Mouse (Mus musculus): ENCODE data around the gene Prrg2.
"Not testable (repeated sequence)": the region's sequence is repeated elsewhere in the genome, so short reads cannot be mapped to it uniquely, and the experiment has no call there.

Gene Prrg2

GRCm38 (mm10) chr7:45036702-45037101 is 25.8 kb downstream of the Prrg2 start:
- no peak for DNase-seq (ENCODE audit: low read depth, low spot score)

- DNase-seq (ENCODE audit: low read depth, low spot score), result no peak
Observed at GRCm38 (mm10) chr7:45035631-45036030, 26.8 kb downstream of the Prrg2 start.

DNA sequence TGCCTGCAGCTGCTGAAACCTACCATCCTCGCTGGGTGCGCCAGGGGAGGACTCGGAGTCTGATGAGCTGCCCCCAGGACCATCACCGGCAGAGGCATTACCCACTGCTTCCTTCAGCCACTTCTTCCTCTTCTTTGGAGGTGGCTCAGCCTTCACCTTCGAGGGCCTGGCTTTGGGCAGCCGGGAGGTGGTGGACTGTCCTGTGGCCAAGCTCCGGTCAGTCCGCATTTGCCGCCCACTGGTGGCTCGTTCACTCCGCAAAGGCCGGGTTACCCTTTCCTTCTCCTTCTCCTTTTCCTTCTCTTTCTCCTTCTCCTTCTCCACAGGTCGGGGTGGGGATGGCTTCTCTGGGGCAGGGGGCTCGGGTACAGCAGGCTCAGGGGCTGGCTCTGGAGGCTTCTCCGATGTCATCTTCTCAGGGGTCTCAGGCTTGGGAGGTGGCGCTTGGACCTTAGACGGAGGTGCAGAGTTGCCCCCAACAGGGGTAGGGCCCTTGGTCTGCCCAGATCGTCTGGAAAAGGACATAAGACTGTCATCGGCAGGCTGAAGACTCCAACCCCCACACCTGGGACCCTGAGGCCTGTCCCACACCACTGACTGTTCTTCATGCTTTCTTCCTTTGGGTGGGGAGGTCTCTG is 28.6 kb downstream of the Prrg2 start:
- DNase-seq (ENCODE audit: low read depth, low spot score), result no peak

DNA sequence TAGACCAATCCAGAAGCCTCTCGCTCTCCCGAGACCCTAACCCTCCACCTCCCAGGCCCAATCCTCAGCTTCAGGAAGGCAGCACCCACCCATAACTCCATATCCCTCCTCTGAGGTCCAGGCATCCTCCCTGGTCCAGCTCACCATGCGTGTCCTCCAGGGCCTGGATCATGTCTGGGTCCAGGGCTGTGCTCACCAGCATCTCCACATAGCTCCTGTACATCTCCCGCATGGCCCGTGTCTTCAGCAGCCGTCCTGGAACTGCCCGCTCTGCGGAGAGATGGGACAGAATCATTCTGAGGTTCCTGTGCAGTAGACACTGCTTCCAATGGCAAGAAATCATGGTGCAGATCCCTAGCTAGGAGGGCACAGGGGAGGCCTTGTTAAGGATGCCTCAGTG is 31.6 kb downstream of the Prrg2 start:
- no peak for DNase-seq (ENCODE audit: low read depth, low spot score)

DNA sequence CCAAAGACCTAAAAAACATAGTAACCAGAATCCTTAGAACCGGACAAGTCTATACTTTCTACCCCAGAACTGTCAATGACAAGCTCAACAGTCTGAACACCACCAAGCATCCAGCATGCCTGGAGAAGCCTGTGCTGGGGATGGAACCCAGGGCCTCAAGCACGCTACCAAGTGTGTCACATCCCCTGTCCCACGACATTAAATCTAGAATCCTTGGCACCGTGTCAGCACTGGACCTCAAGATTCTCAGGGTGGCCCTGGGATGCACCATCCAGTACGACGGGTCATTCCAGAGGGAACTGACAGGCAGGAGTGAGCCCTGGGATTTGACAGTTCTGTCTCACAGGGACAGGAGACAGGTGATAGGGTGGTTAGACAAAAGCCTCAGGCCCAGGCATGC is 32.5 kb downstream of the Prrg2 start:
- no peak for DNase-seq (ENCODE audit: low read depth, low spot score)

DNA sequence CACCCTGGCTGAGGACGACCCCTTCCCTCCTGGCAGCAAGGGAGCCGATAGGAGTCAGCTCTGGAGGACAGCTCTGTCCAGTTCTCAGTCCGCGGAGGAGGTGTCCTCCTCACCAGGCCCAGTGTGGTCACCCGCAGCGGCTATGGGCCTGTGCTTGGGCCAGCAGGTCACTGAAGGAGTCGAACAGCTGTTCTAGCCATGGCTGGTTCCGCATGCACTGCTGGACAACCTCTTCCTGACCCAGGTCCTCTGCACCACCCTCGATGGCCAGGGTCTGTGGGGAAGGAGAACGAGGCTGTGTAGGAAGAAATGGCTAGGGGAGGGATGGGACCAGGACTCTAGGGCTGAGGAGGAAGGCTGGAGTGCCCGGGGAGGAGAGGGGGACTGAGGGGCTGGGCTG is 34.1 kb downstream of the Prrg2 start:
- DNase-seq (ENCODE audit: low read depth, low spot score), result no peak

- no peak for DNase-seq (ENCODE audit: low read depth, low spot score)
Observed at GRCm38 (mm10) chr7:45027761-45028160, 34.7 kb downstream of the Prrg2 start.

- no peak for DNase-seq (ENCODE audit: low read depth, low spot score)
Observed at GRCm38 (mm10) chr7:45026256-45026655, 36.2 kb downstream of the Prrg2 start.

GRCm38 (mm10) chr7:45025601-45026220 is 36.8 kb downstream of the Prrg2 start:
- no peak for DNase-seq (ENCODE audit: low read depth, low spot score)

- DNase-seq (ENCODE audit: low read depth, low spot score), result no peak
Observed at GRCm38 (mm10) chr7:45024281-45025248, 37.9 kb downstream of the Prrg2 start.

GRCm38 (mm10) chr7:45023711-45024110 is 38.8 kb downstream of the Prrg2 start:
- DNase-seq (ENCODE audit: low read depth, low spot score), result not testable (repeated sequence)

- no peak for DNase-seq (ENCODE audit: low read depth, low spot score)
Observed at GRCm38 (mm10) chr7:45020225-45020624, 42.3 kb downstream of the Prrg2 start.

DNA sequence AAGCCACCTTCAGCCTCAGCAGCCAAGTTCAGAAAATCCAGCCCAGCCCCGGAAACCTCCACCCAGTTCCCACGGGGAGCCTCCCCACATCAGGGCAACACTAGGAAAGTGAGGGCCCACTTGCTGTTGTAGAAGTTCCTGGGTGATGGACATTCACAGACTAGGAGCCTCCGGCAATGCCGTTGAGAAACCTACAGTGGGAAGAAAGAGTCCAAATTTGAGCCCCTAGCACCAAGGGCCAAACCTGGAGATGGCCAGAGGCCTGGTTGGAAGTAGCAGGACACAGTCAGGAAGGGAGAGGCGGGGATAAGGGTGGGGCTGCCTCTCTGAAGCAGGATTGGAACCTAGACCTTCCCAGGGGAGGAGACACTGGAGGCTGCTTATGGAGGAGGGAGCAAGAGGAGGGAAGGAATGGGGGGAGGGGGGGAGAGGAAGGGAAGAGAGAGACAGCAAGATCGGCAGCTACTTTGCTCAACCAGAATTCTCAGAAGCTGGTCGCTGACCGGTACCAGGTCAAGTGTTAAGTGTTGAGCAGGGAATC is 43.4 kb downstream of the Prrg2 start:
- no peak for DNase-seq (ENCODE audit: low read depth, low spot score)

DNA sequence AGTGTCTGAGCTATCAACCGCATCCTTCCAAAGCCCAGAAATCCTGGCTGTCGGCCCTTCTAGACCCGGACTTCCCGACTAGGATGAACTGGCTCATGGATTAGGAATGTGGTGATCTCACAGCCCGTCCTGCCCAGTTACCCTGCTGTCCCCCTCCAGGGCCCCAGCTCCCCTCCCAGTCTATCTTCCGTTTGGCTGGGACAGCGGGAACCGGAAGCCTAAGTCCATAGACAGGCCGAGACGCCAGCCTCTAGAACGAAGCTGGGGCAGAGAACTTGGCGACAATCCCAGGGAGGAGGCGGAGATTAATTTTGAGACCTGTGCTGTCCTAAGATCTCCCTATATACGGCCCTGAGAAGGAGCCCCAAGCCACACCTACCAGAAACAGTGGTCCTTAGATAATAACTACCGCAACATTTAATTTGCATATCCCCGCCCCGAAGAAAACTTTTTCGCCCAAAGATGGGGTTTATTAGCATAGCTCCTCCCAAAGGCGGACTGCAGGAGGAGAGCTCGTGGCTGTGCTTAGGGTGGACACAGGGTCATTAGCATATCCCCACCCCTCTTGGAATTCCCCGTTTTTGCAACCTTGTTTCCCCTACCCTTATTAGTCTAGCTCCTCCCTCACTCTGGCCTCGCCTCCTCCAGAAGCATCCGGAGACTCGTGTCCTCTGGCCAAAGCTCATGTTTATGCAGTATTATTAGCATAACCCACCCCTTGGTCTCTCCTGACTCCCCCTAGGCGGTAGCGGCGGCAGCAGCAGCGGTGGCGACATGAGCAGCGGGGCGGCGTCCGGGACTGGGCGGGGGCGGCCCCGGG is 45.0 kb downstream of the Prrg2 start, which contains the start of gene Rras:
Rras (plus strand) TSS at position 720 of the 820 bp plus-strand sequence.
- peak; percentile 97 for DNase-seq (ENCODE audit: low read depth, low spot score)

GRCm38 (mm10) chr7:45016761-45017160 is 45.7 kb downstream of the Prrg2 start:
- no peak for DNase-seq (ENCODE audit: low read depth, low spot score)

- peak; percentile 99 for DNase-seq (ENCODE audit: low read depth, low spot score)
Observed at GRCm38 (mm10) chr7:45015957-45016612, 46.4 kb downstream of the Prrg2 start, which contains the start of gene Scaf1. Gene Scaf1 (minus strand): TSS chr7:45016363.

GRCm38 (mm10) chr7:45015344-45015956 is 47.0 kb downstream of the Prrg2 start:
- no peak for DNase-seq (ENCODE audit: low read depth, low spot score)

DNA sequence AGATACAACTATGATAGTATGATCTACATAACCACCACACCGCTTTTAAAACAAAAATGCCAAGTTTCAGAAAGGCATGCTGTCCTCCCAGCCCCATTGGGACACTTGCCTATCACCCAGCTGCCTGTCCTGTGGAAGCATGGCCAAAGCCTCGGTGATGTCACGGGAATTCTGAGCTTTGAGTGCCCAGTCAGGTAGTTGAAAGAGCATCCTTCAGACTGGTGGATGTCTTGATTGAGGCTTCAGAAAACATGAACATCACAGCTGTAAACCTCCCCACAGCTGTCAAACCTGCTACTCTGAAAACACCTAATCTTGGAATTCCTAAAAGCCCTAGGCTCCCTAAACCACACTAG is 48.4 kb downstream of the Prrg2 start:
- no peak for DNase-seq (ENCODE audit: low read depth, low spot score)

DNA sequence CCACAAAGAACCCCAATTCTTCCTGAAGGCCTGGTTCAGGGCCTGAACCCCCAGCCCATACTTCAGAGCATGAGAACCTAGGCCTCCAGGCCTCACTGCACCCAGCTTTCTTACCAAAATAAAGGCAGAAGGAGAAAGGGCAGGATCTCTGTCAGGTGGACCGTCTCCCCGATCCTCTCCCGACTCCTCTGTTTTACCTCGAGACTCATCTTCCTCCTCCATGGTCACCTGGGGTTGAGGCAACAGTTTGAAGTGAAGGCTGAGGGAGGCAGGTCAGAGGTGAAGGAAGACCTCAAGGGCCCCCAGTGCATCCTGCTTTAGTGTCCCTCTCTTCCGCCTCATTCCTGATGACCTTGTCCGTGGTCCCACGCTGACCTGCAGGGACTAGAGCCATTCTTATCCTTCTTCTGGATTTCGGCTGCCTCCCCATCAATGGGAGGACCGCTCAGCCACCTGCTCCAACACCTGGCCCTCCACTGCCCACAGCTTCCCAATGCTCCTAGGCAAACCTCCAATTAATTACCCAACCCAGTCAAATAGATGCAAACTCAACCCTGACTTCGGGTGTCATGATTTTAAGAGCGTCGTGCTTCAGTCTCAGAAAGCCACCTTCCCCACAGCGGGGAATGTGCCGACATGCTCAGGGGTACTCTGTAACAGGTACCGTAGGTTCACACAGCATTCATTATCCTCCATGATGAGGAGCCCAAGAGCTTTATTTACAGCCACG is 48.9 kb downstream of the Prrg2 start:
- no peak for DNase-seq (ENCODE audit: low read depth, low spot score)

- no peak for DNase-seq (ENCODE audit: low read depth, low spot score)
Observed at GRCm38 (mm10) chr7:45012824-45013223, 49.7 kb downstream of the Prrg2 start.
